Mouse (Mus musculus) limb, embryonic 11.5 days (tissue): ENCODE measurements around the gene Dapk2. TPM values are rescaled to one million over a fixed set of nuclear protein-coding genes. Genes with fewer than 3 reads are reported as not detected.

Experiments
- ATAC-seq: fragments of 200-750 bp; cut with Nextera tagmentation; 2 replicates; pipeline ENCODE4 v1.8.0; 2017; ENCODE audit warnings: low read depth; ENCODE audit not compliant: insufficient number of reproducible peaks, low FRiP score, low TSS enrichment
- DNase-seq: peaks from one replicate; pipeline ENCODE4 v3.0.0-alpha.2; 2015; ENCODE audit warnings: low spot score
- H3K27ac ChIP-seq: fragments of 300-500 bp; sonication (generic); replicated peaks from 2 replicates; pipeline ENCODE4 v1.5.1; 2014; ENCODE audit warnings: low read depth, mild to moderate bottlenecking, low read length
- H3K27me3 ChIP-seq: fragments of 300-500 bp; sonication (generic); 2 replicates; pipeline ENCODE4 v1.6.1; 2014; ENCODE audit warnings: mild to moderate bottlenecking, low read length, mixed read lengths; ENCODE audit not compliant: control insufficient read depth, insufficient read depth
- H3K36me3 ChIP-seq: fragments of 300-500 bp; sonication (generic); 2 replicates; pipeline ENCODE4 v1.6.1; 2014; ENCODE audit warnings: mild to moderate bottlenecking, low read length, moderate library complexity, mixed read lengths; ENCODE audit not compliant: control insufficient read depth, insufficient read depth
- H3K4me1 ChIP-seq: fragments of 300-500 bp; sonication (generic); 2 replicates; pipeline ENCODE4 v1.6.1; 2014; ENCODE audit warnings: low read length, mixed read lengths; ENCODE audit not compliant: control insufficient read depth, insufficient read depth
- H3K4me2 ChIP-seq: fragments of 300-500 bp; sonication (generic); 2 replicates; pipeline ENCODE4 v1.6.1; 2014; ENCODE audit warnings: low read depth, mild to moderate bottlenecking, moderate library complexity; ENCODE audit not compliant: severe bottlenecking
- H3K4me3 ChIP-seq: fragments of 300-500 bp; sonication (generic); 2 replicates; pipeline ENCODE4 v1.5.1; 2014; ENCODE audit warnings: low read depth, low read length
- H3K9ac ChIP-seq: fragments of 300-500 bp; sonication (generic); 2 replicates; pipeline ENCODE4 v1.6.1; 2014; ENCODE audit warnings: mild to moderate bottlenecking, low read length
- H3K9me3 ChIP-seq: fragments of 300-500 bp; sonication (generic); 2 replicates; pipeline ENCODE4 v1.6.1; 2016; ENCODE audit warnings: low read length; ENCODE audit not compliant: control insufficient read depth
- WGBS: fragments of 180-500 bp; shearing (Covaris S2); extraction: QIAGEN DNeasy Blood & Tissue Kit; methylation state at CpG from one replicate; pipeline ENCODE4 v1.1.7; 2014; 5-methylcytosine and 5-hydroxymethylcytosine counted together
- polyA plus RNA-seq: library from polyadenylated mRNA; unstranded; fragments of >200 nt; fragmentation: Nextera tagmentation; extraction: Ambion mirVana; gene quantifications from 2 replicates; pipeline ENCODE4 v1.2.1, GENCODE M21; 2014

Gene Dapk2
- polyA plus RNA-seq, 1 experiment from 2014 or later, result 4.0 TPM

DNA sequence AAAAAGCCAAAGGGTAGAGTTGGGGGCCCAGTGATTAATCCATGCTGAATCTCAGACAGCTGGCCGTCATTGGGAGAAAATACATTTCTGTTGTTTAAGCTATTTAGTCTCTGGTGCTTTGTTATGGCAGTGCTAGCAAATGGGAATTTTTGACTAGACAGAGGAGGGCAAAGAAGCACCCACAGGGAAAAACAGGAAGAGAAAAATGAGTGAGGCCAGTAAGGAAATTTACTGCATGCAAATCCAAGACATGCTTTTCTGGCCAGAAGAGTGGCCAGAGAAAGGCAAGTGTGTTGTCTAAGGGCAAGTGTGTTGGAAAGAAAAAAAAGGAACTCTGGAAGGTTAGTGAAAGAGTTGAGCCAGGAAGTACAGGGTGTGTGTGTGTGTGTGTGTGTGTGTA lies 115.6 kb downstream of the Dapk2 start:
- H3K4me1 ChIP-seq, result peaks cover 19% of the 10 kb centered on the region
- no peak overlapping the region for H3K9ac ChIP-seq
- DNase-seq, result no peak
- no peaks in the 10 kb centered on the region for H3K9me3 ChIP-seq
- no peak overlapping the region for H3K27ac ChIP-seq
- H3K4me2 ChIP-seq, result no peak overlapping the region
- 84% methylated on average over 1 of the region's 1 CpGs for WGBS
- no peaks in the 10 kb centered on the region for H3K27me3 ChIP-seq
- H3K36me3 ChIP-seq, result no peaks in the 10 kb centered on the region
- no peak overlapping the region for H3K4me3 ChIP-seq
- no peak for ATAC-seq

GRCm38 (mm10) chr9:66274657-66275056 lies 116.6 kb downstream of the Dapk2 start:
- no peak for ATAC-seq
- Histone ChIP-seq H3K9me3 (no peaks in the 10 kb centered on the region), H3K4me3 (no peak overlapping the region), H3K36me3 (no peaks in the 10 kb centered on the region), H3K4me1 (peaks cover 19% of the 10 kb centered on the region), H3K27ac (no peak overlapping the region), H3K27me3 (no peaks in the 10 kb centered on the region), H3K4me2 (no peak overlapping the region), H3K9ac (no peak overlapping the region)
- DNase-seq, result no peak
- WGBS, result 44% methylated on average over 3 of the region's 3 CpGs

- DNase-seq (peak; percentile 38), ATAC-seq (no peak)
- no peak overlapping the region for H3K4me3 ChIP-seq
- H3K4me2 ChIP-seq, result peak overlapping the region; percentile 41
- H3K27me3 ChIP-seq, result no peaks in the 10 kb centered on the region
- H3K27ac ChIP-seq, result no peak overlapping the region; the same call in 1 of the 2 replicates
- H3K9ac ChIP-seq, result no peak overlapping the region
- H3K4me1 ChIP-seq, result peaks cover 19% of the 10 kb centered on the region
- WGBS, result 5% methylated on average over 15 of the region's 15 CpGs
- H3K36me3 ChIP-seq, result no peaks in the 10 kb centered on the region
- H3K9me3 ChIP-seq, result no peaks in the 10 kb centered on the region
Observed at GRCm38 (mm10) chr9:66275267-66275991, 117.4 kb downstream of the Dapk2 start.

DNA sequence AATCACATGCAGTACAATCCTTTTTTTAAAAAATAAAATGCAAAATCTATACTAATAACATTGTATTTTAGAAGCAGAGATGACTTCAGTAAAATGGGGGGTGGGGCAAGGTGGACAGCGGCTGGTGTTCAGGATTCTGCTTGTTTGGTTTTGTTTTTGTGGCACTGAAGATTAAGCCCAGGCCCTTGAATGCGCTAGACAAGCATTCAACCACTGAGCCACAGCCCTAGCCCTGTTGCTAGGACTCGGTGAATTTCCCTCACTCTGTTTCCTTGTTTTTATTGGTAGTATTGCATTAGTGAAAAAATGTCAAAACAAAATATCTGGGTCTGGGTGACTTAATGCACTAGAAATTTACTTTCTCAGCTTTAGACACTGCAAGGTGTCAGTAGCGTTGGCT lies 118.0 kb downstream of the Dapk2 start:
- H3K9ac ChIP-seq, result no peak overlapping the region
- H3K27me3 ChIP-seq, result no peaks in the 10 kb centered on the region
- ATAC-seq (no peak), DNase-seq (no peak)
- no peaks in the 10 kb centered on the region for H3K9me3 ChIP-seq
- no peak overlapping the region for H3K4me3 ChIP-seq
- H3K36me3 ChIP-seq, result no peaks in the 10 kb centered on the region
- no peak overlapping the region for H3K27ac ChIP-seq
- no peak overlapping the region for H3K4me2 ChIP-seq
- peaks cover 19% of the 10 kb centered on the region for H3K4me1 ChIP-seq
- WGBS, result 47% methylated on average over 4 of the region's 4 CpGs

DNA sequence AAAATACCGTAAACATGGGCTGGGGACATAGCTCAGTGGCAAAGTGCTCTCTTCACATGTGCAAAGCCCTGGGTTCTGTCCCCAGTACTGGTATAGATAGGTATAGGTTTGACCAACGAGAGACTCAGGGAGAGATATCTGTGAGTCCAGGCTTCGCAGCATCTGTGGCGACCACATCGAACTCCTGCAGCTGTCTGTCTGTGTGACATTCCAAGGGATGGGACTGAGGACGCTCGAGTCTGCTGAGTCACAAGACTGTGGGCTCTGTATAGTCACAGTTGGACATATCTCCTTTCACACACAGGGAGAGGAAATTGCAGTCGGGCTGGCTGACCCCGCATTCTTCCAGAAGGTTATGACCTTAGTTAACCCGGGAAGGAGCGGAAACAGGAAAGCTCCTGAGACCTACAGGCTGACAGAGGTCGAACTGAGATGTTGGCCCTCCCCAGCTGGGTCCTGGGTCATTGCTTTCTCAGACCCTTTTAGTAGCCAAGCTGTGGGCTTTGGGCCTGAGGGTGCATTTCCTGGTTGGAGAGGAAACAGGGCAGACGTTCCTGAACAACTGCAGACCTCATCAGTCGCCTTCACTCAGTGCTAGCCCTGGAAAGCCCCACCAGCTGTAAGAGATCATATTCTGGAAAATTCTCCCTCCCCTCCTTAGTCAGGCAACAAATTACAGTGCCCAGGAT lies 118.8 kb downstream of the Dapk2 start:
- ATAC-seq (peak; percentile 82), DNase-seq (peak; percentile 68)
- H3K9me3 ChIP-seq, result no peaks in the 10 kb centered on the region
- peaks cover 19% of the 10 kb centered on the region for H3K4me1 ChIP-seq
- no peak overlapping the region for H3K4me3 ChIP-seq
- WGBS, result 7% methylated on average over 14 of the region's 14 CpGs
- peak overlapping the region; percentile 42; the same call in 1 of the 2 replicates for H3K27ac ChIP-seq
- H3K9ac ChIP-seq, result no peak overlapping the region
- peak overlapping the region; percentile 12; the same call in 1 of the 2 replicates for H3K4me2 ChIP-seq
- no peaks in the 10 kb centered on the region for H3K36me3 ChIP-seq
- H3K27me3 ChIP-seq, result no peaks in the 10 kb centered on the region

DNA sequence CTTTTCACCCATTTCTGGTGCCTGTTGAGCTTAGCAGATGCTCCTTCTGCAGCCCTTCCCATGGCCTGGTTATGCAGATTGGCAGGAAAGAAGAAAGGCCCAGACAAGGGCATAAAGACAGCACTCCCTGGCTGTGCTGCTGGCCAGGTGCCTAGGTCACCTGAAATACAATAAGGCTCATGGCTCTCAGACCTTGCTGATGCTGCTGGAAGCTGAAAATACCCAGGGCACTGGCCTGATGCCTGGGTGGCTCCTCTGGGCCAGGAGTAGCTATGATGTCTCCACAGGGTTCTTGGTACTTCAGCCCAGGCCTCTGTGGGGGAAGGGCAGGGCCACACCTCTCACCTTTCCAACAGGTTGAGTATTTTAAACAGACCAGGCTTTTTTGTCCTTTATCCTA lies 121.6 kb downstream of the Dapk2 start:
- H3K4me1 ChIP-seq, result peaks cover 17% of the 10 kb centered on the region
- H3K27me3 ChIP-seq, result no peaks in the 10 kb centered on the region
- DNase-seq, result no peak
- no peak overlapping the region for H3K4me2 ChIP-seq
- H3K4me3 ChIP-seq, result no peak overlapping the region
- H3K27ac ChIP-seq, result no peak overlapping the region
- no peaks in the 10 kb centered on the region for H3K9me3 ChIP-seq
- no peak for ATAC-seq
- no peak overlapping the region for H3K9ac ChIP-seq
- no peaks in the 10 kb centered on the region for H3K36me3 ChIP-seq

DNA sequence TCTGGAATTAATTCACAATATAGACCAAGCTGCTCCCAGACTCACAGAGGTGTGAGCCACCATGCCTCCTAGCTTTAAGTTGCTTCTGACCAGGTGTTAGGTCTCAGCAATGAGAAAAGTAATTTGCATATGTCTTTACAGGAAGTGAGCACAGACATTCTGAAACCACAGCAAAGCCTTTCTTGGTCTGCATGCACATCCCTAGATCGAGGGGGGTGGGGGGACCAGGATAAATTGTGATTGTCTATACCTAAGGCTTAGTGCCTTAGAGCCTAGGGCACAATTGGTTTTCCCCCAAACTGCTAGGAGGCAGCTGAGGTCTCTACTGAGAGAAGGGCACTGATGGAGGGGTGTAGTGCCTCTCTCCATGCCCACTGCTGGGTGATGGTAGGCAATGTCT lies 122.5 kb downstream of the Dapk2 start:
- Histone ChIP-seq H3K9ac (no peak overlapping the region), H3K36me3 (no peaks in the 10 kb centered on the region), H3K4me3 (no peak overlapping the region), H3K4me2 (no peak overlapping the region), H3K27me3 (no peaks in the 10 kb centered on the region), H3K4me1 (peaks cover 9% of the 10 kb centered on the region), H3K9me3 (no peaks in the 10 kb centered on the region), H3K27ac (no peak overlapping the region)
- 77% methylated on average over 1 of the region's 1 CpGs for WGBS
- DNase-seq (no peak), ATAC-seq (no peak)

DNA sequence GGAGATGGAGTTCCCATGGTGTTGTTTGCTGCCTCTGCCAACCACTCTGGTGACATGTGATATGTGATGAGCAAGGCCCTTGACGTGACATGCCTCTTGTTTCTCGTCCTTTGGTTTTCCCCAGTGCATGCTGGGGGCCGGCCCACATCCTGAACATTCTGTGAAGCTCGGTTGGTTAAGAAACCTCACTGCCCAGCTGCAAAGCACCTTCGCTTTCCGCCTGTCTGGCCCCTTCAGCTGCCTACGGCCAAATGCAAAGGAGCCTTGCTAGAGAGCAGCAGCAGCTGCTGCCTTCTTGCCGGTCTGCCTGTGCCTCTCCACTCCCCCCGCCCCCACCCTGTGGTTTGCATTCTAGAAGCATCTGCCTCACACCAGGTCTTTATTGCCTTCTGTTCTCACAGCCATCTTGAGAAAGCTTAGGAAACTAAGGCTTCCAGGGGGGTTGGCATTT lies 123.5 kb downstream of the Dapk2 start:
- Histone ChIP-seq H3K4me1 (peaks cover 5% of the 10 kb centered on the region), H3K4me2 (no peak overlapping the region), H3K9me3 (no peaks in the 10 kb centered on the region), H3K27ac (no peak overlapping the region), H3K27me3 (no peaks in the 10 kb centered on the region), H3K9ac (no peak overlapping the region), H3K36me3 (no peaks in the 10 kb centered on the region), H3K4me3 (no peak overlapping the region)
- DNase-seq, result no peak
- 78% methylated on average over 9 of the region's 9 CpGs for WGBS
- no peak for ATAC-seq
